Mouse (Mus musculus): ENCODE results near the gene Clec2d. TPM values are rescaled to one million over a fixed set of nuclear protein-coding genes. Genes with fewer than 3 reads are reported as not detected.

Gene Clec2d
- polyA plus RNA-seq, 1 experiment from 2014 or later = 0.21 TPM

DNA sequence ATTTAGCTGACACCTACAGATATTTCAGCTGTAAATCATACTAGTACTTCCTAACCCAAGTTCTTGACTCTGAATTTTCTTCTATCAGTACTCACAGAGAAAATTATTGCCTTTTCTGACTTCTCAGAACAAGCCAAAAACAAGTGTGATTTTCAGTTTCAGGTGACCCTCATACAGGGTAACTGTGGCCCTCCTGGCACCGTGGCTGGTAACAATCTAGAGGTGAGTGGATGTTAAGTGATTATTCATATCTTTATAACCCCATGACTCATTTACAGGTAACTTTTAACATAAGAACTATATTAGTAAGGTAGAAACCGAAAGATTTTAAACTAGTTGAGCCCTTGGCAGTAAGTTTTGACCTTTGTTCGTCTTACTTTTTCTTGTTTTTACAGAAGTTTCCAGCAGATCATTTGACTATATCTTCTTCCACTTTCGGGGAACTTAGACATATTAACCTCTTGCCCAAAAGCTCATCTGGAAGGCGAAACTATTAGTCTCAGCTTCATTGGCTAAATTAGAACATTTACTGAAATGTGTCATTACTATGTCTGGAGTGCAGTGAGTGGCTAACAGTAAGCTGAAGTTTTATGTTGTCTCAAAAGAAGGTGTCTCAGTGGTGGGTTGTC, 28.6 kb downstream of the Clec2d start:
- Histone ChIP-seq H3K36me3 (ENCODE audit: control insufficient read depth, insufficient read depth, low read length) (no peaks in the 10 kb centered on the region), H3K4me3 (ENCODE audit: low read length) (no peak overlapping the region), H3K4me2 (ENCODE audit: low read length) (no peak overlapping the region), H3K27me3 (replicated peaks; ENCODE audit: control insufficient read depth, insufficient read depth, low read length) (no peaks in the 10 kb centered on the region), H3K9me3 (ENCODE audit: control insufficient read depth, low read length) (no peaks in the 10 kb centered on the region), H3K9ac (ENCODE audit: low read depth, low read length) (no peak overlapping the region), H3K4me1 (ENCODE audit: control insufficient read depth, insufficient read depth, low read depth, low read length) (no peaks in the 10 kb centered on the region), H3K27ac (ENCODE audit: low read depth, low read length) (no peak overlapping the region)
- ATAC-seq = no peak
- 88% methylated on average over 5 of the region's 5 CpGs for WGBS

DNA sequence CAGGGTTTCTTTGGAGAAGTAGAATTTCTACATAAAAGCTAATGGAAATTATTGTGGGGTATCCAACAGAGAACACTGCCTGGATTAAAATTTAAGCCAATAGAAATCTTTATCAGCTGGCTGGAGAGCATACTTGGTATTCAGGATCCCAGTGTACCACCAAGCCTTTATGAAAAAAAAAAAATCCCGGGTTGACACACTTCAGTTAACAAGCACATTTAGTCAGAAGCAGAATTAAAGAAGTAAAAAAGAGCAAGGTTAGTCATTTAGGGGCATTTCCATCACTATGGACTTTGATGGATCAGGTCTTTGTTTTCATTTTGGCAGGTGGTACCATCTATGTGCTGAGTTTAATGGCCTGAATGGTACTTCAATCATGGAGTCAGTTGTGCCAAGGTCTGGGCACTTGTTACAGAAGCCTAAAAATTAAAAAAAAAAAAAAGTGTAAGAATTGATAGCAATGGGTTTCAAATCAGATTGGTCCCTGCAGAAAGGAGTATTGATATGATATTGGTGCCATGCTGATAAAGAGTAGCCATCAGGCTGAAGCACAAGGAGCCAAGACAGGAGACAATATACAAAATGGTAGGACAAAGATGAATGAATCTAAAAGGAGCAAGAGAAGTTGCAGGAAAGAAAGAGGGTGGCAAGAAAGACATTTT, 29.5 kb downstream of the Clec2d start:
- H3K9ac ChIP-seq (ENCODE audit: low read depth, low read length) = no peak overlapping the region
- ATAC-seq = no peak
- 72% methylated on average over 1 of the region's 1 CpGs for WGBS

DNA sequence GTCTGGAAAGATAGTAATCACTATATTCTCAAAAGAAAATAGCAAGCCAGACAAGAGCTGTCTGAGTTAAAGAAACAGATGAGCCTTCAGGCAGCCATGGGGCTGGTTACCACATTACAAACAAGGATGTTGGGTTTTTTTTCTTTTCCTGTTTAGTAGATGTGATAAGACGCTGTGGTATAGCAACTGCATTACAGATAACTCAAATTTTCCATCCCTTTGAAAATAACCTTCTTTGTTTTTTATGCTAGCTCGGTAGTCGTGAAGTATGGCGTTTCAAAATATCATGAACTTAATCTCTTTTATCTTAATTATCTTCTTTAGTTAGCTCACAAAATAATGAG, 30.0 kb downstream of the Clec2d start:
- H3K27me3 ChIP-seq (replicated peaks; ENCODE audit: control insufficient read depth, insufficient read depth, low read length) = no peaks in the 10 kb centered on the region
- no peak overlapping the region for H3K4me2 ChIP-seq (ENCODE audit: low read length)
- H3K9ac ChIP-seq (ENCODE audit: low read depth, low read length) = no peak overlapping the region
- H3K27ac ChIP-seq (ENCODE audit: low read depth, low read length) = no peak overlapping the region
- no peak for ATAC-seq
- H3K36me3 ChIP-seq (ENCODE audit: control insufficient read depth, insufficient read depth, low read length) = no peaks in the 10 kb centered on the region
- no peaks in the 10 kb centered on the region for H3K9me3 ChIP-seq (ENCODE audit: control insufficient read depth, low read length)
- H3K4me3 ChIP-seq (ENCODE audit: low read length) = no peak overlapping the region
- WGBS = 96% methylated on average over 4 of the region's 4 CpGs
- H3K4me1 ChIP-seq (ENCODE audit: control insufficient read depth, insufficient read depth, low read depth, low read length) = no peaks in the 10 kb centered on the region

More for the DNA sequence above, 29.5 kb downstream of the Clec2d start:
- no peaks in the 10 kb centered on the region for H3K27me3 ChIP-seq (replicated peaks; ENCODE audit: control insufficient read depth, insufficient read depth, low read length)
- no peaks in the 10 kb centered on the region for H3K9me3 ChIP-seq (ENCODE audit: control insufficient read depth, low read length)
- H3K36me3 ChIP-seq (ENCODE audit: control insufficient read depth, insufficient read depth, low read length) = no peaks in the 10 kb centered on the region
- no peaks in the 10 kb centered on the region for H3K4me1 ChIP-seq (ENCODE audit: control insufficient read depth, insufficient read depth, low read depth, low read length)
- no peak overlapping the region for H3K27ac ChIP-seq (ENCODE audit: low read depth, low read length)
- H3K4me2 ChIP-seq (ENCODE audit: low read length) = no peak overlapping the region
- no peak overlapping the region for H3K4me3 ChIP-seq (ENCODE audit: low read length)

DNA sequence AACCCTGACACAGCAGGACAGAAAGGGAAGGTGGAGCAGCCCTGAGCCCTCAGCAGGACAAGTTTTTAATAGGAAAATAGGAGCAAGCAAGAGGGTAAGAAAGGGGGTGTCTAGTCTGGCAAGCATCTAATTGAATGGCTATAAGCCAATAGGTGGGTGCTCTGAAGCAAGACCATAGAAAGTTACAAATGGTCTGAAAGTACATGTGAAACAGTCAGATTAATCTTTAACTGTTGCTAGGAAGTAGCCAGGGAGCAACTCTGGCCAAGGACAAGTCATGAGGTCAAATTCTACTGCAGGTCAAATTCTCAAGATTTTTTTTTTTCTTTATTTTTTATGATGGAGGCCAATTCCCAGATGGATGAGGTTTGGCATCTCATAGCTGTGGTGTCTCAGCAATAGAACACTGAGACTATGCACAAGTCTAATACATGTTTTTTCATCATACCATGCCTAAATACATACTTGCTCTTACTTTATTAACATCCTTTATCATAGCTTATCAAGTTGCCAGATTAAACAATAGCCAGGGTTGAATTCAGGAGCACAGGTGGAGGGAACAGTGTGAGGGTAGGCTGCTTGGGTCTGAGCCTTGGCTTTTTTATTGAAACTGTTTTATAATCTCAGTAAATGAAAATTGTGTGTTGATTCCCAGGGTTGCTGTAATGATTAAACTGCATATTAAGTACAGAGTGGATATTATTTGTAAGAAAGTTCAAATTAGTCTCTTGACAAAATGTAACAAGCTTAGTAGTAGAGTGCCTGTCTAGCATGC, 32.2 kb downstream of the Clec2d start:
- no peaks in the 10 kb centered on the region for H3K27me3 ChIP-seq (replicated peaks; ENCODE audit: control insufficient read depth, insufficient read depth, low read length)
- H3K4me2 ChIP-seq (ENCODE audit: low read length) = no peak overlapping the region
- no peaks in the 10 kb centered on the region for H3K36me3 ChIP-seq (ENCODE audit: control insufficient read depth, insufficient read depth, low read length)
- H3K9me3 ChIP-seq (ENCODE audit: control insufficient read depth, low read length) = no peaks in the 10 kb centered on the region
- H3K4me3 ChIP-seq (ENCODE audit: low read length) = no peak overlapping the region
- no peaks in the 10 kb centered on the region for H3K4me1 ChIP-seq (ENCODE audit: control insufficient read depth, insufficient read depth, low read depth, low read length)
- H3K9ac ChIP-seq (ENCODE audit: low read depth, low read length) = no peak overlapping the region
- no peak for ATAC-seq
- no peak overlapping the region for H3K27ac ChIP-seq (ENCODE audit: low read depth, low read length)

DNA sequence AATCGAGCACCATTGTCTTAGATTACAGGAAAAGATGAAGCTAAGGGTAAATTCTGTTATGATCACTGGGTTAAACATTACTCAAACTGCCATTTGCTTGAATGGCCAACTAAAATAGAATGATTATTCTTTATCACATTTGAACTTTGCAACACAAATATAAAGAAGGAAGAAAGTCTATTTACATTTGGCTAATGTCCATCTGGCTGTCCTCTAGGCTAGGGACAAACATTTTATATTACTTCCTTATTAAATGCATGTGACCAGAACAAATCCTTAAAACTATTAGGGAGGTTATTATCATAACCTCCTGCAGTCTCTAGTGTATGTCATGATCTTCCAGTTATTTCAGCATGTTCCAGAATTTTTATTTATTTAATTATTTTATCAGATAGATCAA, 33.1 kb downstream of the Clec2d start:
- Histone ChIP-seq H3K9ac (ENCODE audit: low read depth, low read length) (no peak overlapping the region), H3K4me1 (ENCODE audit: control insufficient read depth, insufficient read depth, low read depth, low read length) (no peaks in the 10 kb centered on the region), H3K36me3 (ENCODE audit: control insufficient read depth, insufficient read depth, low read length) (no peaks in the 10 kb centered on the region), H3K4me2 (ENCODE audit: low read length) (no peak overlapping the region), H3K27me3 (replicated peaks; ENCODE audit: control insufficient read depth, insufficient read depth, low read length) (no peaks in the 10 kb centered on the region), H3K27ac (ENCODE audit: low read depth, low read length) (no peak overlapping the region), H3K9me3 (ENCODE audit: control insufficient read depth, low read length) (no peaks in the 10 kb centered on the region), H3K4me3 (ENCODE audit: low read length) (no peak overlapping the region)
- ATAC-seq = no peak
- WGBS = 79% methylated on average over 1 of the region's 1 CpGs

DNA sequence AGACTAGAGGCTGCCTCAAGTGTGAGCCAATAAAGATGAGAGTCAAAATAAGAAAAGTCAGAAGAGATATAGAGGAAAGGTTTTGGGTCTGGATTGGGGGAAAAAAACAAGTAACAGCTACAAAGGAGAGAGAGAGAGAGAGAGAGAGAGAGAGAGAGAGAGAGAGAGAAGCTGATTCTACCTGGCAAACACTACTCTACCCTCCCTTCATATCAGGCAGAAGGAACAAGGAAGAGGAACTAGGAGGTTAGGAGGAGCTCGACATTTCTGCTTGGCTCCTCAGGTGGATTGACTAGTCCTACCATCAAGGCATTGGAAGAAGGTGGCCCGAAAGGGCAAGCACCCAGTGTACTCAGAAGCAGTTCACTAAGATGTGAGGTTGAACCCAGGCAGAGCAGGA, 33.8 kb downstream of the Clec2d start:
- no peak for ATAC-seq
- Histone ChIP-seq H3K9ac (ENCODE audit: low read depth, low read length) (no peak overlapping the region), H3K27ac (ENCODE audit: low read depth, low read length) (no peak overlapping the region), H3K4me3 (ENCODE audit: low read length) (no peak overlapping the region), H3K9me3 (ENCODE audit: control insufficient read depth, low read length) (no peaks in the 10 kb centered on the region), H3K4me2 (ENCODE audit: low read length) (no peak overlapping the region), H3K27me3 (replicated peaks; ENCODE audit: control insufficient read depth, insufficient read depth, low read length) (no peaks in the 10 kb centered on the region), H3K36me3 (ENCODE audit: control insufficient read depth, insufficient read depth, low read length) (no peaks in the 10 kb centered on the region), H3K4me1 (ENCODE audit: control insufficient read depth, insufficient read depth, low read depth, low read length) (no peaks in the 10 kb centered on the region)
- 100% methylated on average over 2 of the region's 2 CpGs for WGBS

DNA sequence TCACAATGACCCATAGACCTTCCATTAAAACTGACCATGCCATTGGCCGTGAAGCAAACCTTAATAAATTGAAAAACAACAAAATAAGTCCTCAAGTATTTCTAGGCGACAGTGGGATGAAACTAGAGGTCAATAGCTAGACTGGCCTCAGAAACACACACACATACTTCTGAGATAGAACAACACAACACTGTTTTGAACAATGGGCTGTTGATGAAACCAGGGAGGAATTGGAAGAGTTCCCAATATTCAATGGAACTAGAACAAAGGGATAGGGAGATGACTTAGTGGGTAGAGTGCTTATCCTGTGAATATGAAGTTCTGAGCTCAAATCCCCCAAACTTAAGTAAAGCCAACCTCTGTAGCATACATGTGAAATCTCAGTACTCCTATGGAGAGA, 34.6 kb downstream of the Clec2d start:
- no peak overlapping the region for H3K27ac ChIP-seq (ENCODE audit: low read depth, low read length)
- no peaks in the 10 kb centered on the region for H3K27me3 ChIP-seq (replicated peaks; ENCODE audit: control insufficient read depth, insufficient read depth, low read length)

DNA sequence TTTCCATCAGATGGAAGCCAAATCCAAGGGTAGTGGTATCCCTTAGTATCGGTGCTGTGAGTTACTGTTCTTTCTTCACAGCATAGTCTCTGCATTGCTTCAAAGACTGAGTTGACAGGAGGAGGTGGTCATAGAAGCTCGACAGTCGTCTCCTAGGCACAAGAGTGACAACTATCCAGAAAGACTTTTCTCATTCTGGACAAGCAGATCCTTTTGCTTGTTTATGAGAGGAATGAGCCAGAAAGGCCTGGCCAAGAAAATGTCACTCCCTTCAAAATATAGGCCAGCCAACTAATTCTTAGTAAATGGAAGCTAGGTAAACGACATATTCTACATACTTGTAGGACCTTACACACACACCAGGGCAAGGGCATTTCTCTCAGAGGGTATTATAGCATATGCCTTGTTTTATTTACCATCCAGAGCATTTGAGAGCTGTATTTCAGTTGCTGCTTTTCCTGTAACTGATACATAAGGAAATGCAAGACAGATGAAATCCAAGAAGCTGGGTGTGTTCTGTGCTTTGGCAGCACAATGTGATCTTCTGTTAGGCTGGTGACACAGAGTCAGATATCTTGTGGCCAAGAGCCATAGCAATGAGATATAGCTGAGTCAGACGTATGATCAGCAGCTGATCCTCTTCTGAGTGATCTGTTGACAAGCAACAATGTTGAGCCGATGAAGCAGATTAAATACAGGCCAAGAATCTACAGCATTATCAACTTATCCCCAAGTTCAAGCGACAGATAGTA, 35.6 kb downstream of the Clec2d start:
- no peak overlapping the region for H3K4me3 ChIP-seq (ENCODE audit: low read length)
- WGBS = 88% methylated on average over 7 of the region's 7 CpGs
- no peaks in the 10 kb centered on the region for H3K27me3 ChIP-seq (replicated peaks; ENCODE audit: control insufficient read depth, insufficient read depth, low read length)
- no peak for ATAC-seq
- no peaks in the 10 kb centered on the region for H3K36me3 ChIP-seq (ENCODE audit: control insufficient read depth, insufficient read depth, low read length)
- no peak overlapping the region for H3K27ac ChIP-seq (ENCODE audit: low read depth, low read length)
- no peaks in the 10 kb centered on the region for H3K4me1 ChIP-seq (ENCODE audit: control insufficient read depth, insufficient read depth, low read depth, low read length)
- no peaks in the 10 kb centered on the region for H3K9me3 ChIP-seq (ENCODE audit: control insufficient read depth, low read length)
- H3K9ac ChIP-seq (ENCODE audit: low read depth, low read length) = no peak overlapping the region
- no peak overlapping the region for H3K4me2 ChIP-seq (ENCODE audit: low read length)

More for the DNA sequence above, 34.6 kb downstream of the Clec2d start:
- no peaks in the 10 kb centered on the region for H3K9me3 ChIP-seq (ENCODE audit: control insufficient read depth, low read length)
- WGBS = 76% methylated on average over 2 of the region's 2 CpGs
- no peaks in the 10 kb centered on the region for H3K36me3 ChIP-seq (ENCODE audit: control insufficient read depth, insufficient read depth, low read length)
- H3K4me2 ChIP-seq (ENCODE audit: low read length) = no peak overlapping the region
- no peak for ATAC-seq
- no peak overlapping the region for H3K4me3 ChIP-seq (ENCODE audit: low read length)
- H3K9ac ChIP-seq (ENCODE audit: low read depth, low read length) = no peak overlapping the region
- H3K4me1 ChIP-seq (ENCODE audit: control insufficient read depth, insufficient read depth, low read depth, low read length) = no peaks in the 10 kb centered on the region

DNA sequence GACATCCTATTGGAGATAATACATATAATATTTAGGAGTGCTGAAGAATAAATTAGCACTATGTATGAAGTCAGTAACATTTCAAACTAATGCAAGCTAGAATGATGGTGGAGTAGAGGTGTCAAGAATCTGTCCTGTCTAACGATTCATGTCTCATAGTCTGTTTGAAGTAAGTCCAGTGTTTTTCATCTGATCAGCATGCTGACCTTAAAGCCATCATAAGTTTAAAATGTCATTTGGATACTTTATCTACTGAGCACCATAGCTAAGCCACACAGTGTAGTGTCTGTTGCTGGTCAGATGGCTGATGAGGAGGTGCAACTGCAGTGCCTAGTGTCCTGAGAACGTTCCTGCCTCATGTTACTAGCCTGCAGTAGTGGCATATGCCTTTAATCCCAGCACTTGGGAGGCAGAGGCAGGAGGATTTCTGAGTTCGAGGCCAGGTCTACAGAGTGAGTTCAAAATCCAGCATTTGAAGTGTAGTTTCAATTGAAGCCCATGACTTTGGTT, 36.4 kb downstream of the Clec2d start:
- Histone ChIP-seq H3K4me2 (ENCODE audit: low read length) (no peak overlapping the region), H3K9me3 (ENCODE audit: control insufficient read depth, low read length) (no peaks in the 10 kb centered on the region), H3K4me1 (ENCODE audit: control insufficient read depth, insufficient read depth, low read depth, low read length) (no peaks in the 10 kb centered on the region), H3K9ac (ENCODE audit: low read depth, low read length) (no peak overlapping the region), H3K27ac (ENCODE audit: low read depth, low read length) (no peak overlapping the region), H3K36me3 (ENCODE audit: control insufficient read depth, insufficient read depth, low read length) (no peaks in the 10 kb centered on the region), H3K27me3 (replicated peaks; ENCODE audit: control insufficient read depth, insufficient read depth, low read length) (no peaks in the 10 kb centered on the region), H3K4me3 (ENCODE audit: low read length) (no peak overlapping the region)
- WGBS = 87% methylated on average over 3 of the region's 3 CpGs
- no peak for ATAC-seq

All from hindbrain, embryonic 16.5 days (tissue).